Mouse (Mus musculus) myocyte (in vitro differentiated cells): Measurements from ENCODE around the gene Snx5.

Experiments
- E2F4 ChIP-seq: IDR thresholded peaks from one replicate; pipeline ENCODE4 v1.6.1; 2011; ENCODE audit warnings: mild to moderate bottlenecking, control low read depth, moderate library complexity; ENCODE audit not compliant: insufficient read depth
- MAX ChIP-seq: IDR thresholded peaks from one replicate; pipeline ENCODE4 v1.6.1; 2011; ENCODE audit warnings: low read depth, mild to moderate bottlenecking, control low read depth
- POLR2AphosphoS2 ChIP-seq: IDR thresholded peaks from one replicate; pipeline ENCODE4 v1.6.1; 2011; ENCODE audit warnings: low read depth, control low read depth; ENCODE audit not compliant: insufficient read length

- no peak for TF ChIP-seq E2F4
- no peak for TF ChIP-seq MAX
- no peak for TF ChIP-seq POLR2AphosphoS2
Measured at GRCm38 (mm10) chr2:144203001-144203400, 67.7 kb downstream of the Snx5 start.
